Comparison of ENCODE assay signal across 7 mouse cellular contexts in the genomic region with DNA sequence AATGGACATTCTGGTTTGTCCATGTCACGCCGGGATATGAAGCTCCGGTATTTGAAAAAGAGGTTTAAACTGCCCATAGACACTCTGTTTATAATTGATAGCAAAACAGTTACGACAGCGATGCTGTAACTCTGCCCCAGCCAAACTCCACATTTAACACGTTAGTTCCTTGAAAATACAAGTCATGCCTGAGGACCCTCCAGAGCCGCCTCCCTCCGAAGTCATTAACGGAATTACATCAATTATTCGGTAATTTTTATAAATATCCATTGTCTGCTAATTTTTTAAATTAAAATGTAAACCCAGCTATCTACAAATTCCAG. TPM values are rescaled to one million over a fixed set of nuclear protein-coding genes. Genes with fewer than 3 reads are reported as not detected.
DNase-seq lines count a peak whose midpoint lies in the region; ATAC-seq and TF ChIP-seq lines count a peak whose summit lies in the region.

No protein-coding gene starts in this region.

- WGBS in intestine, embryonic 14.5 days = under 1% methylated on average over 10 of the region's 10 CpGs
- 0% methylated on average over 10 of the region's 10 CpGs for WGBS in lung, embryonic 16.5 days
- whole genome bisulfite sequencing in stomach, embryonic 14.5 days = 0% methylated on average over 10 of the region's 10 CpGs

- TF ChIP-seq CTCF in E14TG2a.4 (conservative IDR thresholded peaks at IDR 0.05; ENCODE audit: low read length) = no peak

- peaks cover 35% of the 10 kb centered on the region for H3K4me1 ChIP-seq in E14TG2a.4 (replicated peaks; ENCODE audit: low read depth, low read length)
- peaks cover 28% of the 10 kb centered on the region for H3K4me1 ChIP-seq in erythroblast, embryonic 14.5 days (ENCODE audit: control insufficient read depth)
- peaks cover 21% of the 10 kb centered on the region for H3K4me1 ChIP-seq in intestine, embryonic 14.5 days (replicated peaks; ENCODE audit: control insufficient read depth, insufficient read depth, low read length)
- H3K4me1 ChIP-seq in lung, embryonic 16.5 days (replicated peaks; ENCODE audit: control insufficient read depth, insufficient read depth, low read length) = peaks cover 33% of the 10 kb centered on the region
- peaks cover 11% of the 10 kb centered on the region for H3K4me1 ChIP-seq in stomach, embryonic 14.5 days (ENCODE audit: control insufficient read depth, insufficient read depth, low read length)

- peak overlapping the region; percentile 88 for H3K9ac ChIP-seq in intestine, embryonic 14.5 days (ENCODE audit: low read length)
- peak overlapping the region; percentile 72 for H3K9ac ChIP-seq in lung, embryonic 16.5 days (ENCODE audit: low read length)
- peak overlapping the region; percentile 68; the same call in 1 of the 2 replicates for H3K9ac ChIP-seq in stomach, embryonic 14.5 days (replicated peaks; ENCODE audit: low read depth, low read length)

- DNase-seq in A20 (ENCODE audit: low read depth, low spot score) = peak; percentile 56
- DNase-seq in intestine, embryonic 14.5 days (ENCODE audit: low spot score) = peak; percentile 65
- no peak for DNase-seq in left cerebral cortex, postnatal 36 days (ENCODE audit: low spot score in 2 of 2)

- H3K27me3 ChIP-seq in E14TG2a.4 (ENCODE audit: insufficient read depth, low read length) = peaks cover 46% of the 10 kb centered on the region
- peaks cover 22% of the 10 kb centered on the region for H3K27me3 ChIP-seq in erythroblast, embryonic 14.5 days (ENCODE audit: control insufficient read depth)
- H3K27me3 ChIP-seq in intestine, embryonic 14.5 days (replicated peaks; ENCODE audit: control insufficient read depth, insufficient read depth, low read length) = no peaks in the 10 kb centered on the region
- no peaks in the 10 kb centered on the region for H3K27me3 ChIP-seq in lung, embryonic 16.5 days (ENCODE audit: control insufficient read depth, insufficient read depth, low read depth, low read length)
- H3K27me3 ChIP-seq in stomach, embryonic 14.5 days (ENCODE audit: control insufficient read depth, insufficient read depth, low read length) = no peaks in the 10 kb centered on the region

- no peaks in the 10 kb centered on the region for H3K36me3 ChIP-seq in E14TG2a.4 (ENCODE audit: insufficient read depth, low read length)
- H3K36me3 ChIP-seq in erythroblast, embryonic 14.5 days (ENCODE audit: control insufficient read depth) = no peaks in the 10 kb centered on the region
- no peaks in the 10 kb centered on the region for H3K36me3 ChIP-seq in intestine, embryonic 14.5 days (ENCODE audit: control insufficient read depth, insufficient read depth, low read length)
- no peaks in the 10 kb centered on the region for H3K36me3 ChIP-seq in lung, embryonic 16.5 days (ENCODE audit: control insufficient read depth, insufficient read depth, low read length)
- H3K36me3 ChIP-seq in stomach, embryonic 14.5 days (ENCODE audit: control insufficient read depth, insufficient read depth, low read length) = no peaks in the 10 kb centered on the region

- H3K27ac ChIP-seq in intestine, embryonic 14.5 days (ENCODE audit: low read depth) = peak overlapping the region; percentile 83; the same call in 1 of the 2 replicates
- peak overlapping the region; percentile 87; the same call in 1 of the 2 replicates for H3K27ac ChIP-seq in lung, embryonic 16.5 days (ENCODE audit: low read length)
- H3K27ac ChIP-seq in stomach, embryonic 14.5 days (ENCODE audit: low read length) = peak overlapping the region; percentile 86; the same call in 1 of the 2 replicates

- no peak for ATAC-seq in intestine, embryonic 14.5 days (replicated peaks; ENCODE audit: low FRiP score, low TSS enrichment, low read depth)
- ATAC-seq in lung, embryonic 16.5 days (ENCODE audit: low read depth) = no peak
- ATAC-seq in stomach, embryonic 14.5 days (ENCODE audit: insufficient number of reproducible peaks, insufficient read depth, low FRiP score, low read depth) = no peak

- peak overlapping the region; percentile 85 for H3K4me3 ChIP-seq in E14TG2a.4 (replicated peaks; ENCODE audit: low read length)
- H3K4me3 ChIP-seq in erythroblast, embryonic 14.5 days (replicated peaks) = peak overlapping the region; percentile 72
- H3K4me3 ChIP-seq in intestine, embryonic 14.5 days (ENCODE audit: low read depth, low read length) = peak overlapping the region; percentile 78
- peak overlapping the region; percentile 60 for H3K4me3 ChIP-seq in lung, embryonic 16.5 days (ENCODE audit: low read length)
- H3K4me3 ChIP-seq in stomach, embryonic 14.5 days (ENCODE audit: low read depth, low read length) = peak overlapping the region; percentile 86

- no peaks in the 10 kb centered on the region for H3K9me3 ChIP-seq in E14TG2a.4 (ENCODE audit: low read length)
- no peaks in the 10 kb centered on the region for H3K9me3 ChIP-seq in erythroblast, embryonic 14.5 days (ENCODE audit: control insufficient read depth, low read length)
- H3K9me3 ChIP-seq in intestine, embryonic 14.5 days (ENCODE audit: control insufficient read depth, low read length) = no peaks in the 10 kb centered on the region
- H3K9me3 ChIP-seq in lung, embryonic 16.5 days (ENCODE audit: control insufficient read depth, low read length) = no peaks in the 10 kb centered on the region
- H3K9me3 ChIP-seq in stomach, embryonic 14.5 days (ENCODE audit: control insufficient read depth, low read depth, low read length) = no peaks in the 10 kb centered on the region

- intact Hi-C loops in left cerebral cortex, postnatal 36 days (cut with DNase I) = loop anchor here (1.0 to 5.0 kb wide), 4 partner anchors 64 to 466 kb away; no protein-coding TSS in a partner anchor

- peak overlapping the region; percentile 61 for H3K4me2 ChIP-seq in intestine, embryonic 14.5 days (ENCODE audit: low read length)
- H3K4me2 ChIP-seq in lung, embryonic 16.5 days (ENCODE audit: low read depth, low read length) = peak overlapping the region; percentile 83
- H3K4me2 ChIP-seq in stomach, embryonic 14.5 days (replicated peaks; ENCODE audit: low read depth, low read length) = peak overlapping the region; percentile 69

RNA-seq across cellular contexts. Expression of a gene that starts 0.6 kb away (rescaled TPM):
- polyA plus RNA-seq in erythroblast, embryonic 14.5 days (2012) = 0.84 and 1.1 TPM in 2 replicates
- 74.3 and 75.9 TPM in 2 replicates for polyA plus RNA-seq in intestine, embryonic 14.5 days (2014; fragmentation: Nextera tagmentation; extraction: Ambion mirVana)
- 60.4 and 60.8 TPM in 2 replicates for polyA plus RNA-seq in lung, embryonic 16.5 days (2015; fragmentation: Nextera tagmentation; extraction: Ambion mirVana)
- polyA plus RNA-seq in stomach, embryonic 14.5 days (2014; fragmentation: Nextera tagmentation; extraction: Ambion mirVana) = 77.9 and 93.4 TPM in 2 replicates
- 10 to 100 TPM; 49.9 to 51.2 TPM for total RNA-seq in left cerebral cortex, postnatal 36 days (2021)

Comparison
In these comparisons a context has a peak if more than half of its experiments do, and no peak if none do; other contexts are left out.
1. DNase-seq: peak in A20 (single experiment) and intestine, embryonic 14.5 days (single experiment); none in left cerebral cortex, postnatal 36 days (0 of 2).
2. RNA of a gene that starts 0.6 kb away (polyA plus RNA-seq): 77.9 to 93.4 TPM in stomach, embryonic 14.5 days, 74.3 to 75.9 TPM in intestine, embryonic 14.5 days and 60.4 to 60.8 TPM in lung, embryonic 16.5 days; 0.84 to 1.1 TPM in erythroblast, embryonic 14.5 days; every median in the first group is over 10 times any median in the second.
3. Peak in every context shown above with its lines, with median percentiles within 50 percentile points of each other: H3K4me3 ChIP-seq, H3K27ac ChIP-seq, H3K4me2 ChIP-seq and H3K9ac ChIP-seq.